Comparison of ENCODE assay signal across 8 mouse cellular contexts in the genomic region with DNA sequence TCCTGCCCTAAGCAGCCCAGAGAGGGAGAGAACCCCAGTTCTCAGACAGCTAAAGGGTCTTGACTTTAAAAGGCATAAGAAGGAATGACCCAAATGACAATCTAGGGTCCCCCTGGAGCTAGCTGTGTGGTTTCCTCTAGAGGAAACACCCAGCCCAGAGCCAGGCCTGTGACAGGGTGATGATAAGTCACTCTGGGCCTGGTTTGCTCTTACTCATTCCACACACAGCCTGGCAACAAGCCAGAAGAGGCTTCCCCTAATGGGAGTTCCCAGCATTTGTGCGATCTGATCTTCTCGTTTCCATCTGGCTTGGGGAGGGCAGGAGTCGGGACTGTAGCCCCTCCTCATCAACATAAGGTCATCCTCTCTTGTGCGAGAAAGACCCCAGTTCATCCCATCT. TPM values are rescaled to one million over a fixed set of nuclear protein-coding genes. Genes with fewer than 3 reads are reported as not detected.
A peak's percentile ranks its signal among the peaks of the same experiment; 100 is the strongest.
DNase-seq lines count a peak whose midpoint lies in the region; ATAC-seq and TF ChIP-seq lines count a peak whose summit lies in the region.

No protein-coding gene starts in this region.

- no peak for ATAC-seq in forebrain, postnatal 0 days

- no peaks in the 10 kb centered on the region for H3K9me3 ChIP-seq in forebrain, postnatal 0 days (ENCODE audit: low read length)
- H3K9me3 ChIP-seq in forebrain, embryonic 10.5 days = no peaks in the 10 kb centered on the region

- 0 out of 2 replicates have a peak overlapping the region, but pooled peaks have one; percentile 14 for H3K9ac ChIP-seq in forebrain, postnatal 0 days

- H3K4me2 ChIP-seq in forebrain, postnatal 0 days (ENCODE audit: low read depth) = no peak overlapping the region

- H3K27me3 ChIP-seq in forebrain, postnatal 0 days (ENCODE audit: insufficient read depth, low read length) = no peaks in the 10 kb centered on the region
- no peaks in the 10 kb centered on the region for H3K27me3 ChIP-seq in forebrain, embryonic 10.5 days (ENCODE audit: poor library complexity, severe bottlenecking)

- TF ChIP-seq CTCF in forebrain, postnatal 0 days (IDR thresholded peaks at IDR 0.05; ENCODE audit: low read depth) = no peak

- no peaks in the 10 kb centered on the region for H3K4me1 ChIP-seq in forebrain, postnatal 0 days (ENCODE audit: insufficient read depth)
- H3K4me1 ChIP-seq in forebrain, embryonic 10.5 days = peaks cover 35% of the 10 kb centered on the region

- H3K36me3 ChIP-seq in forebrain, postnatal 0 days (ENCODE audit: insufficient read depth) = peaks cover 10% of the 10 kb centered on the region; the same call in 1 of the 2 replicates
- peaks cover 37% of the 10 kb centered on the region for H3K36me3 ChIP-seq in forebrain, embryonic 10.5 days (replicated peaks)

- peak; percentile 46 for DNase-seq in forebrain, postnatal 0 days
- DNase-seq in forebrain, embryonic 10.5 days (ENCODE audit: extremely low spot score, low spot score) = no peak
- DNase-seq in NIH3T3 (ENCODE audit: low read depth) = peak; percentile 95
- peak; percentile 42 to 77 for DNase-seq in gastrocnemius, postnatal 4 days (ENCODE audit: low spot score in 2 of 2)
- peak; percentile 61 for DNase-seq in kidney, adult 11 months
- DNase-seq in lung, postnatal 10 days = peak; percentile 91
- DNase-seq in frontal cortex, postnatal 36 days (ENCODE audit: low spot score in 2 of 2) = no peak
- DNase-seq in layer of hippocampus, adult 18-20 months (ENCODE audit: low spot score in 2 of 2) = no peak

- H3K27ac ChIP-seq in forebrain, postnatal 0 days (ENCODE audit: low read depth, low read length) = no peak overlapping the region
- H3K27ac ChIP-seq in forebrain, embryonic 10.5 days = no peak overlapping the region

- 14% methylated on average over 4 of the region's 4 CpGs for WGBS in forebrain, postnatal 0 days
- WGBS in forebrain, embryonic 10.5 days = 50% methylated on average over 4 of the region's 4 CpGs

- H3K4me3 ChIP-seq in forebrain, postnatal 0 days (ENCODE audit: low read depth, low read length) = no peak overlapping the region
- no peak overlapping the region for H3K4me3 ChIP-seq in forebrain, embryonic 10.5 days

RNA-seq across cellular contexts. Expression of gene Capn2, which starts 13.2 kb away (rescaled TPM):
- total RNA-seq in forebrain, postnatal 0 days (2014; rRNA removed) = 73.6 and 76.3 TPM in 2 replicates
- polyA plus RNA-seq in forebrain, postnatal 0 days (2015; fragmentation: Nextera tagmentation; extraction: Ambion mirVana) = 52.2 and 67.5 TPM in 2 replicates
- polyA plus RNA-seq in forebrain, embryonic 10.5 days (2016; fragmentation: Nextera tagmentation; extraction: Ambion mirVana) = 71.5 and 71.8 TPM in 2 replicates
- 100 to 1,000 TPM; 103 to 106 TPM for total RNA-seq in gastrocnemius, postnatal 4 days (2021)
- total RNA-seq in layer of hippocampus, adult 18-20 months (2021) = 10 to 100 TPM; 63.2 to 68.1 TPM

Comparison
In these comparisons a context has a peak if more than half of its experiments do, and no peak if none do; other contexts are left out.
1. DNase-seq: peak in forebrain, postnatal 0 days (single experiment), NIH3T3 (single experiment), gastrocnemius, postnatal 4 days (2 of 2), kidney, adult 11 months (single experiment) and lung, postnatal 10 days (single experiment); none in forebrain, embryonic 10.5 days (single experiment), frontal cortex, postnatal 36 days (0 of 2) and layer of hippocampus, adult 18-20 months (0 of 2).